Mouse (Mus musculus) CD4-positive, CD25-positive, alpha-beta regulatory T cell, adult 2 months (primary cell): ENCODE data around the gene Hspa1l.
"Not testable (repeated sequence)": the region's sequence is repeated elsewhere in the genome, so short reads cannot be mapped to it uniquely, and the experiment has no call there.

Source experiments
- DNase-seq: peaks from one replicate; pipeline ENCODE4 v3.0.0-alpha.2; 2012; ENCODE audit warnings: low read depth, low spot score

Hspa1l gene

DNA sequence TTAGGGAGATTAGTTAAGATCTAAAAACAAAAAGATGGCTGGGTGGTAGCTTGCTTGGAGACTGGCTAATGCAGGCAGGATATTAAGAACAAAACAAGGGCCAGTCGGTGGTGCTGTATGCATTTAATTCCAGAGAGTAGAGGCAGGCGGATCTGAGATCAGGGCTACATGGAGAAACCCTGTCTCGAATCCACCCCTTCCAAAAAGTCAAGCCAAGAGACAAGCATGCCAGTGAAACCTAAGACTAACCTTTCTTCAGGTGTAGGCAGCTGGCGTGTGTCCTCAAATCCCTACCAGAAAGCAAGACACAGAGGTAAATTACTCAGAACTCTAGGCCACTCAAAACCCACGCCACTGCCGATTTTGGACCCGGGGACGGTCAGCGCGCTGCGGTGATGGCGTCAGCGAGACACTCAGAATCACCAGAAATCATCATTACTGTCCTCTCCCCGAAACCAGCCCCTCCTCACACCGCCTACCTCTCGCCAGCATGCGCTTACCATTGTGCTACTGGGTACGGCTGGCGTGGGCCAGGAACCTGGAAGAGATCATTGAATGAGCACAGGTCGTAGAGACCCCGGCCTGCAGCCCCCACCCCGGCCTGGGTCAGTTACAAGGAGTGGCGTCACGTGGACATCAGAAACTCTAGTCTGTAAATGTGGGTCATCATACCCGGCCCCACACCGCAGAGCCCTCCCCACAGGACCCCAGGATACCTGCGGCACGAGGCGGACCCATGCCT lies 20.7 kb upstream of the Hspa1l start:
- no peak for DNase-seq

DNA sequence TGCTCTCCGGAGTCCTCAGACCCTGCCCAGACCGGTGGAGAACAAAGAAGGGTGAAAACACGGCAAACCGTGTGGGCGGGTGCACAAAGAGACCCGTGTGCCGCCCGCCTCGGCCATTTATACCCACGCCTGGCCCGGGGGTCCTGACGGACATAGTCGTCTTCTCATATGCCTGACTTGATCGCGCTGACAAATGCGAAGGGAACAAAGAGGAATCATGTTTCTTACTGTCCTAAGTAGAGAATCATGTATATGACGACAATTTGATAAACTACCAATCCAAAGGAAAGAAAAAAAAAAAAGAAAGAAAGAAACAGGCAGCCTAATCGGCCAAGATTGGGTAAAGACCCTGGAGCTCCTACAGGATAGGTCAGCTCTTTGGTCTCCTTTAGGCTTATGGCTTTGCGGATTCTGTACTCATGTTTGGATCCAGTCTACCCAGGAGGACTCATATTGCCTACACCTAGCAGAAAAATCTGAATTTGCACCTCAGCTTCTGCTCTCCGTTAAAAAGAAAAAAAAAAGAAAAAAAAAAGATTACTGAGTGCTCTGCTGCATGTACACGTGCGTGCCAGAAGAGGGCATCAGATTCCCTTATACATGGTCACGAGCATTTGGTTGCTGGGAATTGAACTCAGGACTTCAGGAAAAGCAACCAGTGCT lies 20.0 kb upstream of the Hspa1l start:
- peak; percentile 83 for DNase-seq

DNA sequence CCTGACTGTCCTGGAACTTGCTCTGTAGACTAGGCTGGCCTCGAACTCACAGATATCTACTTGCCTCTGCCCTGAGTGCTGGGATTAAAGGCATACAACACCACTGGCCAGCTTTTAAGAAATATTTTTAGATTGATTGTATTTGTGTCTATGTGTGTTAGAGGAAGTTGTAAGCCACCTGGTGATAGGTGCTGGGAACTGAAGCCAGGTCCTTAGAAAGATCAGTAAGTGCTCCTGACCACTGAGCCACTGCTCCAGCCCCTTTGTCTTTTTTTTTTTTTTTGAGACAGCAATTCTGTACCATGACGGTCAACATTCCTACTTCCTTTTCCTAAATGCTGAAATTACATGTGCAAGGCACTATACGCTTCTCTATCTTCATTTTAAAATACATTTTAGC lies 19.2 kb upstream of the Hspa1l start:
- DNase-seq, result no peak

DNA sequence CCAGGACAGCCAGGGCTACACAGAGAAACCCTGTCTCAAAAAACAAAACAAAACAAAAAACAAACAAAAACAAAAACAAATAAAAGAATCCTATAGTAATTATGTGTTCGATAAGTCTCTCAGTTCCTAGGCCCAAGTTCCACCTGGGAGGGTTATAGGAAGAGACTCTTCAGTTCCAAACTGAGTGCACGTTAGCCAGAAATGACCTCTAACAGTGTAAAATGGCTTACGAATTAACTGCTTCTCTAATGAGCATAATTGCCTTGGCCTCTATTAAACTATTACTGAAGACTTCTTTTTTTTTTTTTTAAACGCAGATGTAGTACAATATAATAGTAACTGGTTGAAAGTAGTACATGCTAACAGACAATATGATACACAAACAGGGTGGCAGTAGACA lies 18.6 kb upstream of the Hspa1l start:
- no peak for DNase-seq

DNA sequence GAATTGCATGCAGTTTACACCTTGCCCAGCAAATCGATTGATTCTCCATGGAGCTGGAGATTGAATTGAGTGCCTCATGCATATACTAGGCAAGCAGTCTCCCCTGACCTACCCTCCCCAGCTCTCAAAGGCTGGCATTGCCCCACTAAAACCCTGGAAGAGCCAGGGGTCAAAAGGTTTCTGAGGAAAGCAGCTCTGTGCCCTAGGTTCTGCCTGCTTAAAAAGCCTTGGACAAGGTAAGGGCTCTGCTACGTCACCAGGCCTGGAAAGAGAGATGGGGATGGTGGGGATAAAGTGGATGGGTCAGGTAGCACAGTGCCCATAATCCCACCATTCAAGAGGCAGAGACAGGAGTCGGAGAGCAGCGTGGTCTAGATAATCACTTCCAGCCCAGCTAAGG lies 17.7 kb upstream of the Hspa1l start:
- DNase-seq, result no peak

DNA sequence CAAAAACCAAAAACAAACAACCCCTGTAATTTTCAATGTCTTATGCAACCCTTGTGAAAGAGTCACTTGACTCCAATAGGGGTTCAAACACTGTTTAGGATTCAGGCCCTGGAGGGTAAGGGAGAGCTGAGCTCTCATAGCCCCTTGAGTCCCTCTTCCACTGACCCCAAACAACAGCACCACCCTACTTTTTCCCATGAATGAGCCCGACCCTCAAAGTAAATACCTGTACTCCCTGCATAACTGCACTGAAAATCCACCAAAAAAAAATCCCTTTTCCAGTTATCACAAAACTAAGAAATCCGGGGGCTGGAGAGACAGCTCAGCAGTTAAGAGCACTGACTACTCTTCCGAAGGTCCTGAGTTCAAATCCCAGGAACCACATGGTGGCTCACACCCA lies 16.6 kb upstream of the Hspa1l start:
- no peak for DNase-seq

DNA sequence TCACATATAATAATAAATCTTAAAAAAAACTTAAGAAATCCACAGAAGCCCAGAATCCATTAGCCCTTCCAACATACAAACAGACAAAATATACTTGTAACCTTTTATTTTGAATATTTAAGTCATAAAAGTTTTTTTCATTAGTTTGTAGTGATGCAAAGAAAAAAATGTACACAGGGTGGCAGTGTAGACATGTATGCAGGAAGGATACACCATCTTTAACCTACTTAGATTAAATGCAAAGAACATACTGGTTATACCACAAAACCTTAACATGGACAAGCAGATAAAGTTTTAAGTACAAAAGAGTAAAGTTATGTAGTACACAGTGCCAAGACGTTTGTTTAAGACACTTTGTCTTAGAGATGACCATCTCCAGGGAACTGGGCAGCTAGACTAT lies 16.2 kb upstream of the Hspa1l start:
- DNase-seq, result peak; percentile 69

DNA sequence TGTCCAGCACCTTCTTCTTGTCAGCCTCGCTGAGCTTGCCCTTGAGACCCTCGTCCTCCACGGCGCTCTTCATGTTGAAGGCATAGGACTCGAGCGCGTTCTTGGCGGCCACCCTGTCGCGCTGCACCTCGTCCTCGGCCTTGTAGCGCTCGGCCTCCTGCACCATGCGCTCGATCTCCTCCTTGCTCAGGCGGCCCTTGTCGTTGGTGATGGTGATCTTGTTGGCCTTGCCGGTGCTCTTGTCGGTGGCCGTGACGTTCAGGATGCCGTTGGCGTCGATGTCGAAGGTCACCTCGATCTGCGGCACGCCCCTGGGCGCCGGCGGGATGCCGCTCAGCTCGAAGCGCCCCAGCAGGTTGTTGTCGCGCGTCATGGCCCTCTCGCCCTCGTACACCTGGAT lies 15.2 kb upstream of the Hspa1l start:
- not testable (repeated sequence) for DNase-seq

DNA sequence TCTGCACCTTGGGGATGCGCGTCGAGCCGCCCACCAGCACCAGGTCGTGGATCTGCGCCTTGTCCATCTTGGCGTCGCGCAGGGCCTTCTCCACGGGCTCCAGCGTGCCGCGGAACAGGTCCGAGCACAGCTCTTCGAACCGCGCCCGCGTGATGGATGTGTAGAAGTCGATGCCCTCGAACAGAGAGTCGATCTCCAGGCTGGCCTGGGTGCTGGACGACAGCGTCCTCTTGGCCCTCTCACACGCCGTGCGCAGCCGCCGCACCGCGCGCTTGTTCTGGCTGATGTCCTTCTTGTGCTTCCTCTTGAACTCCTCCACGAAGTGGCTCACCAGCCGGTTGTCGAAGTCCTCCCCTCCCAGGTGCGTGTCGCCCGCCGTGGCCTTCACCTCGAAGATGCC lies 14.5 kb upstream of the Hspa1l start:
- DNase-seq, result not testable (repeated sequence)

DNA sequence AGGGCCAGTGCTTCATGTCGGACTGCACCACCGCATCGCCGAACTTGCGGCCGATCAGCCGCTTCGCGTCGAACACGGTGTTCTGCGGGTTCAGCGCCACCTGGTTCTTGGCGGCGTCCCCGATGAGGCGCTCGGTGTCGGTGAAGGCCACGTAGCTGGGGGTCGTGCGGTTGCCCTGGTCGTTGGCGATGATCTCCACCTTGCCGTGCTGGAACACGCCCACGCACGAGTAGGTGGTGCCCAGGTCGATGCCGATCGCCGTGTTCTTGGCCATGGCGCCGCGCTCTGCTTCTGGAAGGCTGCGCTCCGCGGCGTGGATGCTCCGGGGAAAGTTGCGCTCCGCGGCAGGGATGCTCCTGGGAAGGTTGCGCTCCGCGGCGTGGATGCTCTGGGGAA lies 13.8 kb upstream of the Hspa1l start:
- DNase-seq, result not testable (repeated sequence)

DNA sequence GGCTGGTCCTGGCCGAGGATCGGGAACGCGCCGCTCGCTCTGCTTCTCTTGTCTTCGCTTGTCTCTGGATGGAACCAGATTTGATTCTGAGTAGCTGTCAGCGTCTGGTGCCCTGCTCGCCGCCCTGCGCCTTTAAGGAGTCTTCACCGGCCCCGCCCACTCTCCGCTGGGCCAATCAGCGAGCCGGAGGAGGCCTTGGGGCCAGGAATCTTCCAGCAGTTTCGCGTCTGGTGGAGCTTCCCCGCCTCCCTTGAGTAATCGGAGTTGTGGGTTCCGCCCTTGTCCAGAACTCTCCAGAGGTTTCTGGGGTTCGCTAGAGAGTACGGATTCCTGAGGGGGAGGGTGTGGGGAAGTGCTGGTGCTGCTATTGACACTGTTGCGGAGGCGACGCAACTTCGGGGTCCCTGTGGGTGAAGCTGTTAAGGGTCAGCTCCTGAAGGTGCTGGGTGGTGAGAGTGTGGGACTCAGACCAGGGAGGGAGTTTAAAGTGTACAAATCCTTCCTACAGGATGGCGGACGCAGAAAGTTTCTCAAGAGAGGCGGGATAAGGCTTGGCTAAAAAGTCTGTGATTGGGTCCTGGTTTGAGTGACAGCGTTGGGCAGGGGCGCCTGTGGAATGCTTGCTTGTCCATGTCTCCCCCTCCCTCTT lies 13.2 kb upstream of the Hspa1l start, which contains the start of gene Hspa1b:
TSS of gene Hspa1b (minus strand) at position 109 of the 649 bp plus-strand sequence.
- peak; percentile 82 for DNase-seq

DNA sequence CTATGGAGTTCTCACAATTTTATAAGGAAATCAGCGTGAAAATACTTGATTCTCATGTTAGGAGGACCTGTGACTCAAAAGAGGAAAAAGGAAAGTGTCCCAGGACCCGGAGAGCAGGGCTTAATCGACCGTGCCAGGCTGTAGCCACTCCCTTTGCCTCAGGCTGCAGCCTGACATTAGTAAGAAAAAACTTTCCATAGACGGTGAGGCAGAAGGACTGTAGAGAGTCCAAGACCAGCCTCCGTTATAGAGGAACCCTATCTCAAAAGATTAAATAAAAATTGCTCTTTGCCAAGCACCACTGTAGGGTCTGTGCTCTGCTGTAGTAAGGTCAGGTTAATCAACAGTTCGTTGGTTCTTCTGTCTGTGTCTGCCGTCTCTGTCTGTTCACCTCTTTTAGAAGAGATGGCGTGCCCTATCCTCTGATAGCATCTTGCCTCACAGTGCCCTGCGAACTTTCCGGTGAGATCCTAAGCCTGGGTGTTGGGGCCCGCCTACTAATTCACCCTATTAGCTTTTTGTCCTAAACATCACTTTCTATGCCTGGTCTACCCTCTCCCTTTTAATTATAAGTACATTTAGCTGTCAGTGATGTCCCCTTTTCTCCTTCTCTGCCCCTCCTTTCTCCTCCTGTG lies 12.5 kb upstream of the Hspa1l start:
- DNase-seq, result peak; percentile 53

DNA sequence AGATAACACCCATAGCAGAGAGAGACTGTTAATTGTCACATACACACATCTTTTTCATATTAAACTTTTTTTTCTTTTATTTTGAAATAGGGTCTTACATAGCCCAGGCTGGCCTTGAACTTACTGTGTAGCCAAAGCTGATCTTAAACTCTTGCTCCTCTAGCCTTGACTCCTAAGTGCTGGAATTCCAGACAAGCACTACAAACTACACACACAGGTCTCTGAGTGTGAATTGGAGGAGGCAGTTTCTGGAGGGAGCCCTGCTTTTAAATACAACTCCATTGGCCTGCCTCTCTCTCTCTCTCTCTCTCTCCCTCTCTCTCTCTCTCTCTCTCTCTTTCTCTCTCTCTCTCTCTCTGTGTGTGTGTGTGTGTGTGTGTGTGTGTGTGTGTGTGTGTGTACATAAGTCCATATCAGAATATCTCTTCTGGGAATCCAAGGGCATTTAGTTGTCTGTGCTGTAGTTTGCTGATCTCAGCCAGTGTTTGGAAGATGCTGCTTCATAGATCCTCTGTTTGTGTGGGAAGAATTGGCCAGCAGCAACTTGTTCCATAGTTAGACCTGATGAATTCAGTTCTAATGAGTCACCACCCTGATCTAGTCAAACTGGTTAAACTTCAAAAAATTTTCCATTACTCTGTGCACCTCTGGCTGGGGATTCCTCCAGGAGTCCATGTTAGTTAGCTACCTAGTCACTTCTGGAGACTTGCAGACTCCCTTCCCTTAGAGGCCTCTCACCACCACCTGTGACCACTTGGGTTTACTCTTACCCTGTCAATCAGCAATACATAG lies 11.6 kb upstream of the Hspa1l start:
- DNase-seq, result no peak

DNA sequence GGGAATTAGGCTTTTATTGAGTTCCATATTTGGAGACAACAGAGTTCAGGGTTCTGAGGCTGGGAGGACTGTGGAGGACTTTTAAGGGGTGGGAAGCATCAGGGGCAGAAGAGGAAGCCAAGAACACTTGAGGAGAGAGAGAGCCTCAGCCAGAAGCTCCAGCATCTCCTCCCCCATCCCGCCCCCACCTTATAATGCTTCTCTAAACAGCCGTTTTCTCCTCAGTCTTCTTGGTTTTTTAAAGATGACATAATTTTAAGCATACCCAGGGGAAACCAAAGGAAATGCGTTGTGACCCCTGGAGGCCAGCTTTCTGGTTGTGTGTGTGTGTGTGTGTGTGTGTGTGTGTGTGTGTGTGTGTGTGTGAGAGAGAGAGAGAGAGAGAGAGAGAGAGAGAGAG lies 10.4 kb upstream of the Hspa1l start:
- DNase-seq, result no peak

DNA sequence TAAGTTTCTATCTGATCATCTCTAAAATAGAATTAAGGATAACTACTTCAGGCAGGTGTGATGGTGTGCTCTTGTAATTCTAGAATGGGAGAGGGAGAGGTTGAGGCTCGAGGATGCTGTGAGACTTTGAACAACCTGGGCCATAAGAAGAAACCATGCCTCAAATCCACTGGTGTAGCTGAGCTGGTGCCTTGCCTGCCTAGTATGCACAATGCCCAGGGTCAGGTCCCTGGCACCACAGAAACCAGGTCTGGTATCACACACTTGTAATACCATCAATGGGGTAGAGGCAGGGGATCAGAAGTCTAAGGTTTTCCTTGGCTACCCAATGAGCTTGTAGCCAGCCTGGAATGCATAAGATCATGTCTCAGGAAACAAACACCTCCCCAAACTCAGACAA lies 9.7 kb upstream of the Hspa1l start:
- no peak for DNase-seq

DNA sequence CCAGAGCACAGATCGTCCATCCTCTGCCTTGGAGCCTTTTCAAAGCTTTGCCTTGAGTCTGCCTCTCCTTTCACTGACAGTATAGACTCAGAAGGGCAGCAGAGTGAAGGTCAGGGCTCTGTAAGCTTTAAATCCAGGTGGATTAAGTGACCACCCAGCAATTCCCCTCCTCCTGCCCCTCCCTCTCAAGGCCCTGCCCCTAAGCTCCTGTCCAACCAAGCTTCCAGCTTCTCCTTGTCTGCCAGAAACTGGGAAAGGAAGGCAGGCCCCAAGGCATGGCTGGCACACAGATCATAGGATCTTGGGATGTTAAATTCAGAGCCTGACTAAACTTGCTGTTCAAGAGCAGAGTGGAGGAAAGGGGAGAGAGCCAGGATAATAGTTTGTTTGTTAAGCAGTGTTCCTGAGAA lies 7.9 kb upstream of the Hspa1l start:
- no peak for DNase-seq

DNA sequence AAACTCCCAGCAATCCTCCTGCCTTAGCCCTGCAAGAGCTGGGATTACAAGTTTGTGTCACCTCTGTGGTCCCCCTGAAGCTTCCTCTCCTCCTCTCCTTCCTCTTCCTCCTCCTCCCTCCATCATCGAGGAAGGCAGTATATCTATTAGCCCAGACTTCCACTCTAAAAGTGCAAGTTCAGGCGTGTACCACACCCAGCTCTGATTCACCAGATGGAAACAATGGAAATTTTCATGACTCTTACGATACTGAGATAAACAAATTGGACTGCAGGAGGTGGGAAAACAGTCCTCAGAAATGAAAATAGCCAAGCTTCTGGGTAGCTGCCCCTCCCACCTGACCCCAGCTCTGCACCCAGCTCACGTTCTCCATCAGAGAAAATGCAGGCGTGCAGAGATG lies 6.9 kb upstream of the Hspa1l start:
- no peak for DNase-seq

DNA sequence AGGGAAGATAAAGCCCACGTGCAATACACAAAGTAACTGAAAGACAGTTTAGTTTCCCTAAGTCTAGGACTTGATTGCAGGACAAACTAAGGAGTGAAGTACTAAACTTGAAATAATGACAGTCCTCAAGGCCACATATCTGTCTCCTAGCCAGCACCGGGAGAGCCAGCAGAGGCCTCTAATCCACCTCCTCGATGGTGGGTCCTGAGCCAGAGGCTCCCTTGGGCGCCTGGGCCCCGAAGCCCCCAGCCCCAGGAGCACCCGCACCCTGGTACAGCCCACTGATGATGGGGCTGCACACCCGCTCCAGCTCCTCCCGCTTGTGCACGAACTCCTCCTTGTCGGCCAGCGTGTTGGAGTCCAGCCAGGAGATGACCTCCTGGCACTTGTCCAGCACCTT lies 2.7 kb upstream of the Hspa1l start, which contains the start of gene Gm20481:
TSS of gene Gm20481 (plus strand) at position 91 of the 400 bp plus-strand sequence.
- not testable (repeated sequence) for DNase-seq

DNA sequence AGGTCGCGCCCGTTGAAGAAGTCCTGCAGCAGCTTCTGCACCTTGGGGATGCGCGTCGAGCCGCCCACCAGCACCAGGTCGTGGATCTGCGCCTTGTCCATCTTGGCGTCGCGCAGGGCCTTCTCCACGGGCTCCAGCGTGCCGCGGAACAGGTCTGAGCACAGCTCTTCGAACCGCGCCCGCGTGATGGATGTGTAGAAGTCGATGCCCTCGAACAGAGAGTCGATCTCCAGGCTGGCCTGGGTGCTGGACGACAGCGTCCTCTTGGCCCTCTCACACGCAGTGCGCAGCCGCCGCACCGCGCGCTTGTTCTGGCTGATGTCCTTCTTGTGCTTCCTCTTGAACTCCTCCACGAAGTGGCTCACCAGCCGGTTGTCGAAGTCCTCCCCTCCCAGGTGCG lies 1.7 kb upstream of the Hspa1l start:
- DNase-seq, result not testable (repeated sequence)

DNA sequence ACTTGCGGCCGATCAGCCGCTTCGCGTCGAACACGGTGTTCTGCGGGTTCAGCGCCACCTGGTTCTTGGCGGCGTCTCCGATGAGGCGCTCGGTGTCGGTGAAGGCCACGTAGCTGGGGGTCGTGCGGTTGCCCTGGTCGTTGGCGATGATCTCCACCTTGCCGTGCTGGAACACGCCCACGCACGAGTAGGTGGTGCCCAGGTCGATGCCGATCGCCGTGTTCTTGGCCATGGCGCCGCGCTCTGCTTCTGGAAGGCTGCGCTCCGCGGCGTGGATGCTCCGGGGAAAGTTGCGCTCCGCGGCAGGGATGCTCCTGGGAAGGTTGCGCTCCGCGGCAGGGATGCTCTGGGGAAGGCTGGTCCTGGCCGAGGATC lies 822 bp upstream of the Hspa1l start:
- not testable (repeated sequence) for DNase-seq
